Mouse (Mus musculus): ENCODE data around the gene Gnas. TPM values are rescaled to one million over a fixed set of nuclear protein-coding genes. Genes with fewer than 3 reads are reported as not detected.
A peak's percentile ranks its signal among the peaks of the same experiment; 100 is the strongest.
"Not testable (repeated sequence)": the region's sequence is repeated elsewhere in the genome, so short reads cannot be mapped to it uniquely, and the experiment has no call there.

The Gnas gene
- total RNA-seq, 2 experiments from 2014 or later = 1,724 to 1,906 TPM

- DNase-seq (ENCODE audit: low spot score in 2 of 2) = peak; percentile 66 to 68
- intact Hi-C loops (cut with DNase I) = loop anchor here (1.0 kb wide), 3 partner anchors 363 to 588 kb away; no protein-coding TSS in a partner anchor
These were observed 28.1 kb downstream of the Gnas start for GRCm38 (mm10) chr2:174312118-174312647.

GRCm38 (mm10) chr2:174312661-174313060 is 28.5 kb downstream of the Gnas start:
- DNase-seq (ENCODE audit: low spot score in 2 of 2) = no peak
- intact Hi-C loops (cut with DNase I) = loop anchor here (1.0 kb wide), 3 partner anchors 363 to 588 kb away; no protein-coding TSS in a partner anchor

GRCm38 (mm10) chr2:174315445-174315844 is 31.3 kb downstream of the Gnas start:
- DNase-seq (ENCODE audit: low spot score in 2 of 2); intact Hi-C loops (cut with DNase I): not testable (repeated sequence)

- DNase-seq (ENCODE audit: low spot score in 2 of 2) = no peak
- intact Hi-C loops (cut with DNase I) = no loop called here
These were observed 32.5 kb downstream of the Gnas start for GRCm38 (mm10) chr2:174316661-174317060.

- no peak for DNase-seq (ENCODE audit: low spot score in 2 of 2)
- intact Hi-C loops (cut with DNase I) = loop anchor here (10.0 kb wide), 1 partner anchor 219 kb away; no protein-coding TSS in a partner anchor
These were observed 41.9 kb downstream of the Gnas start for GRCm38 (mm10) chr2:174325989-174326388.

GRCm38 (mm10) chr2:174326481-174326880 is 42.4 kb downstream of the Gnas start:
- intact Hi-C loops (cut with DNase I) = loop anchor here (10.0 kb wide), 1 partner anchor 218 kb away; no protein-coding TSS in a partner anchor
- no peak for DNase-seq (ENCODE audit: low spot score in 2 of 2)

- peak; percentile 81 to 83 for DNase-seq (ENCODE audit: low spot score in 2 of 2)
- intact Hi-C loops (cut with DNase I) = loop anchor here (10.0 kb wide), 1 partner anchor 217 kb away; no protein-coding TSS in a partner anchor
These were observed 43.3 kb downstream of the Gnas start for GRCm38 (mm10) chr2:174327295-174327981.

- intact Hi-C loops (cut with DNase I) = loop anchor here (10.0 kb wide), 1 partner anchor 216 kb away; no protein-coding TSS in a partner anchor
These were observed 44.3 kb downstream of the Gnas start for GRCm38 (mm10) chr2:174328358-174328905.

GRCm38 (mm10) chr2:174328926-174329662 is 45.0 kb downstream of the Gnas start:
- DNase-seq (ENCODE audit: low spot score in 2 of 2) = peak in 1 of 2 experiments; percentile 31
- intact Hi-C loops (cut with DNase I) = loop anchor here (10.0 kb wide), 1 partner anchor 216 kb away; no protein-coding TSS in a partner anchor

More at GRCm38 (mm10) chr2:174328358-174328905, 44.3 kb downstream of the Gnas start:
- no peak for DNase-seq (ENCODE audit: low spot score in 2 of 2)

- intact Hi-C loops (cut with DNase I) = loop anchor here (5.0 to 10.0 kb wide), 2 partner anchors 132 to 215 kb away; partner anchors contain the start of gene Atp5e
- DNase-seq (ENCODE audit: low spot score in 2 of 2) = peak; percentile 67 to 80
These were observed 45.8 kb downstream of the Gnas start for GRCm38 (mm10) chr2:174329663-174330615.

GRCm38 (mm10) chr2:174330616-174331191 is 46.6 kb downstream of the Gnas start:
- intact Hi-C loops (cut with DNase I) = loop anchor here (5.0 kb wide), 1 partner anchor 132 kb away; the partner anchor contains the start of gene Atp5e
- DNase-seq (ENCODE audit: low spot score in 2 of 2) = peak; percentile 71 to 77

- DNase-seq (ENCODE audit: low spot score in 2 of 2) = no peak
- intact Hi-C loops (cut with DNase I) = loop anchor here (5.0 kb wide), 1 partner anchor 131 kb away; the partner anchor contains the start of gene Atp5e
These were observed 47.3 kb downstream of the Gnas start for GRCm38 (mm10) chr2:174331282-174332030.

GRCm38 (mm10) chr2:174333239-174333890 is 49.2 kb downstream of the Gnas start:
- intact Hi-C loops (cut with DNase I) = loop anchor here (5.0 kb wide), 1 partner anchor 129 kb away; the partner anchor contains the start of gene Atp5e
- no peak for DNase-seq (ENCODE audit: low spot score in 2 of 2)

- intact Hi-C loops (cut with DNase I) = loop anchor here (5.0 kb wide), 1 partner anchor 128 kb away; the partner anchor contains the start of gene Atp5e
These were observed 50.3 kb downstream of the Gnas start for GRCm38 (mm10) chr2:174334415-174334814.

GRCm38 (mm10) chr2:174337275-174337674 is 53.2 kb downstream of the Gnas start:
- no peak for DNase-seq (ENCODE audit: low spot score in 2 of 2)
- intact Hi-C loops (cut with DNase I) = no loop called here

More at GRCm38 (mm10) chr2:174334415-174334814, 50.3 kb downstream of the Gnas start:
- no peak for DNase-seq (ENCODE audit: low spot score in 2 of 2)

- DNase-seq (ENCODE audit: low spot score in 2 of 2) = no peak
- intact Hi-C loops (cut with DNase I) = no loop called here
These were observed 55.6 kb downstream of the Gnas start for GRCm38 (mm10) chr2:174339701-174340100.

All from left cerebral cortex, postnatal 36 days (tissue).